ENCODE assay signal across 32 mouse cellular contexts in the genomic region with DNA sequence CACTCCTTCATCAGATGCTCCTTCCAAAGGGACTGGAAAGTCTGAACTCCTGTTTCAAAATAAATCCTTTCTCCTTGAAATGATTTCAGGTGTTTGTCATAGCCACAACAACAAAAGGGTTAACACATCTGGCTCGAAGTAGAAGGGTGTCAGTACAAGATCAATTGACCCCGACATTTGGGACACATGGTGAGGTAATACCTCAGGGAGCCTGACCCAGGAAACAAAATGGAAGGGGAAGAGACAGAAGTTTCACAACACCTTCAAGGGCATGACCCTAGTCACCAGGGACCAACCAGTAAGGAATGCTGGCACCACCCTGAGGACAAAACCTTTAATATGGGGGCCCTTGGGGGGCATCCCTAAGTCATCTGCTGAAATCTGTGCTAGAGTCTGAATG. TPM values are rescaled to one million over a fixed set of nuclear protein-coding genes. Genes with fewer than 3 reads are reported as not detected.
"Had no signal": no experiment of that assay in that cellular context is flagged by ENCODE, and none has a peak within 500 bp of the region (broad histone marks: within the 10 kb centered on the region; RNA-seq: fewer than 3 reads in every experiment).

No protein-coding gene starts in this region.

- H3K27me3 ChIP-seq: limb, embryonic 12.5 days; limb, embryonic 13.5 days; limb, embryonic 15.5 days; liver, embryonic 13.5 days; liver, embryonic 15.5 days; lung, embryonic 15.5 days; midbrain, embryonic 12.5 days; midbrain, embryonic 13.5 days; midbrain, embryonic 15.5 days; neural tube, embryonic 12.5 days had no signal

- H3K4me1 ChIP-seq: liver, embryonic 13.5 days; liver, embryonic 15.5 days had no signal

- ATAC-seq: liver, postnatal 0 days; lung, postnatal 0 days; midbrain, embryonic 13.5 days; midbrain, embryonic 15.5 days; midbrain, embryonic 16.5 days had no signal

- H3K4me3 ChIP-seq: left cerebral cortex, adult 2 months; limb, embryonic 10.5 days; limb, embryonic 12.5 days; limb, embryonic 13.5 days; limb, embryonic 15.5 days; liver, embryonic 13.5 days; liver, embryonic 15.5 days; lung, embryonic 15.5 days; megakaryocyte, embryonic 14.5 days; midbrain, embryonic 12.5 days; midbrain, embryonic 13.5 days; midbrain, embryonic 15.5 days; myocyte; neural tube, embryonic 12.5 days had no signal

- DNase-seq: left cerebral cortex, postnatal 4 days; liver; liver, embryonic 13.5 days; liver, postnatal 0 days; lung, adult 18-20 months; lung, adult 2 months; lung, embryonic 14.5 days; lung, postnatal 10 days; lung, postnatal 14 days; lung, postnatal 36 days; lung, postnatal 4 days; midbrain, embryonic 14.5 days had no signal

- H3K36me3 ChIP-seq: limb, embryonic 10.5 days; limb, embryonic 12.5 days; limb, embryonic 13.5 days; limb, embryonic 15.5 days; liver, embryonic 13.5 days; liver, embryonic 15.5 days; lung, embryonic 15.5 days; midbrain, embryonic 12.5 days; midbrain, embryonic 13.5 days; midbrain, embryonic 15.5 days; neural tube, embryonic 12.5 days had no signal

- H3K9me3 ChIP-seq: limb, embryonic 10.5 days; limb, embryonic 12.5 days; limb, embryonic 13.5 days; limb, embryonic 15.5 days; liver, embryonic 13.5 days; liver, embryonic 15.5 days; lung, embryonic 15.5 days; midbrain, embryonic 12.5 days; midbrain, embryonic 13.5 days; midbrain, embryonic 15.5 days; neural tube, embryonic 12.5 days had no signal

- H3K27ac ChIP-seq: left cerebral cortex, adult 2 months; limb, embryonic 10.5 days; limb, embryonic 12.5 days; limb, embryonic 13.5 days; limb, embryonic 15.5 days; liver, embryonic 13.5 days; liver, embryonic 14.5 days; liver, embryonic 15.5 days; lung, embryonic 15.5 days; macrophage; midbrain, embryonic 12.5 days; midbrain, embryonic 13.5 days; midbrain, embryonic 15.5 days; neural tube, embryonic 12.5 days had no signal

- H3K9ac ChIP-seq: limb, embryonic 12.5 days; limb, embryonic 13.5 days; limb, embryonic 15.5 days; liver, embryonic 13.5 days; liver, embryonic 14.5 days; liver, embryonic 15.5 days; liver, postnatal 0 days; lung, embryonic 14.5 days; lung, embryonic 15.5 days; midbrain, embryonic 12.5 days; midbrain, embryonic 13.5 days; midbrain, embryonic 15.5 days; neural tube, embryonic 12.5 days had no signal

- H3K4me2 ChIP-seq: limb, embryonic 12.5 days; limb, embryonic 13.5 days; limb, embryonic 15.5 days; liver, embryonic 11.5 days; liver, embryonic 13.5 days; liver, embryonic 15.5 days; lung, embryonic 14.5 days; lung, embryonic 15.5 days; midbrain, embryonic 12.5 days; midbrain, embryonic 13.5 days; midbrain, embryonic 15.5 days; neural tube, embryonic 12.5 days had no signal

RNA-seq across cellular contexts. Expression of gene Cplx2, which starts 58.9 kb away (rescaled TPM):
- total RNA-seq: megakaryocyte, adult 5-6 weeks; monocyte, adult 5-6 weeks had no signal
- polyA plus RNA-seq: macrophage had no signal
